In genomic region chr7:127511241-127511640, GRCm38 (mm10) we compare ENCODE assay signal across 7 mouse cellular contexts. TPM values are rescaled to one million over a fixed set of nuclear protein-coding genes. Genes with fewer than 3 reads are reported as not detected.
DNase-seq lines count a peak whose midpoint lies in the region; ATAC-seq lines count a peak whose summit lies in the region.

No protein-coding gene starts in this region.

- ATAC-seq in neural tube, embryonic 11.5 days (ENCODE audit: insufficient read depth, low FRiP score, low TSS enrichment) = no peak
- no peak for ATAC-seq in intestine, embryonic 15.5 days
- no peak for ATAC-seq in megakaryocyte-erythroid progenitor cell, adult 5-6 weeks (replicated peaks; ENCODE audit: low FRiP score, low TSS enrichment, poor library complexity, severe bottlenecking)

- no peaks in the 10 kb centered on the region for H3K9me3 ChIP-seq in neural tube, embryonic 11.5 days (ENCODE audit: control insufficient read depth, low read length)
- H3K9me3 ChIP-seq in embryonic facial prominence, embryonic 10.5 days = no peaks in the 10 kb centered on the region
- H3K9me3 ChIP-seq in intestine, embryonic 15.5 days = no peaks in the 10 kb centered on the region

- no peak for DNase-seq in neural tube, embryonic 11.5 days (ENCODE audit: low spot score)
- DNase-seq in neural tube, embryonic 10.5 days (ENCODE audit: extremely low spot score, low spot score) = no peak
- peak; percentile 20 for DNase-seq in embryonic facial prominence, embryonic 10.5 days (ENCODE audit: low spot score)
- DNase-seq in lung, postnatal 10 days = peak; percentile 28
- DNase-seq in left cerebral cortex, adult 8-10 months (ENCODE audit: low spot score in 2 of 2) = no peak

- H3K27ac ChIP-seq in neural tube, embryonic 11.5 days (ENCODE audit: low read depth, low read length) = no peak overlapping the region
- peak overlapping the region; percentile 99 for H3K27ac ChIP-seq in embryonic facial prominence, embryonic 10.5 days (replicated peaks)
- peak overlapping the region; percentile 96 for H3K27ac ChIP-seq in intestine, embryonic 15.5 days

- peak overlapping the region; percentile 89 for H3K9ac ChIP-seq in neural tube, embryonic 11.5 days (ENCODE audit: low read length)
- peak overlapping the region; percentile 92; the same call in 1 of the 2 replicates for H3K9ac ChIP-seq in intestine, embryonic 15.5 days

- peak overlapping the region; percentile 82 for H3K4me3 ChIP-seq in neural tube, embryonic 11.5 days (ENCODE audit: low read depth, low read length)
- peak overlapping the region; percentile 82 for H3K4me3 ChIP-seq in embryonic facial prominence, embryonic 10.5 days
- H3K4me3 ChIP-seq in intestine, embryonic 15.5 days (replicated peaks) = peak overlapping the region; percentile 74

- H3K4me1 ChIP-seq in neural tube, embryonic 11.5 days (ENCODE audit: control insufficient read depth, insufficient read depth, low read length) = peaks cover 7% of the 10 kb centered on the region; the same call in 1 of the 2 replicates
- peaks cover 28% of the 10 kb centered on the region for H3K4me1 ChIP-seq in embryonic facial prominence, embryonic 10.5 days
- H3K4me1 ChIP-seq in intestine, embryonic 15.5 days (replicated peaks) = peaks cover 8% of the 10 kb centered on the region; the same call in 1 of the 2 replicates

- no peaks in the 10 kb centered on the region for H3K27me3 ChIP-seq in neural tube, embryonic 11.5 days (ENCODE audit: control insufficient read depth, insufficient read depth, low read length)
- H3K27me3 ChIP-seq in embryonic facial prominence, embryonic 10.5 days (replicated peaks; ENCODE audit: low read depth, poor library complexity, severe bottlenecking) = no peaks in the 10 kb centered on the region
- no peaks in the 10 kb centered on the region for H3K27me3 ChIP-seq in intestine, embryonic 15.5 days (replicated peaks)

- 43% methylated on average over 8 of the region's 8 CpGs for WGBS in neural tube, embryonic 11.5 days
- 37% methylated on average over 8 of the region's 8 CpGs for WGBS in embryonic facial prominence, embryonic 10.5 days
- WGBS in intestine, embryonic 15.5 days = 32% methylated on average over 8 of the region's 8 CpGs

- H3K4me2 ChIP-seq in neural tube, embryonic 11.5 days (ENCODE audit: low read depth) = peak overlapping the region; percentile 38
- peak overlapping the region; percentile 61 for H3K4me2 ChIP-seq in intestine, embryonic 15.5 days (replicated peaks)

- H3K36me3 ChIP-seq in neural tube, embryonic 11.5 days (ENCODE audit: control insufficient read depth, insufficient read depth, low read length) = 0 out of 2 replicates have a peak, but pooled peaks cover 2% of the 10 kb centered on the region
- H3K36me3 ChIP-seq in embryonic facial prominence, embryonic 10.5 days (replicated peaks) = peaks cover 28% of the 10 kb centered on the region
- H3K36me3 ChIP-seq in intestine, embryonic 15.5 days = peaks cover 8% of the 10 kb centered on the region; the same call in 1 of the 2 replicates

RNA-seq across cellular contexts. Expression of gene Srcap, which starts 0.5 kb away (rescaled TPM):
- 58.3 and 66.0 TPM in 2 replicates for polyA plus RNA-seq in neural tube, embryonic 11.5 days (2014; fragmentation: Nextera tagmentation; extraction: Ambion mirVana)
- polyA plus RNA-seq in embryonic facial prominence, embryonic 10.5 days (2016; fragmentation: Nextera tagmentation; extraction: Ambion mirVana) = 55.8 and 62.8 TPM in 2 replicates
- polyA plus RNA-seq in intestine, embryonic 15.5 days (2015; fragmentation: Nextera tagmentation; extraction: Ambion mirVana) = 37.6 and 37.9 TPM in 2 replicates
- 126 and 170 TPM in 2 replicates for total RNA-seq in megakaryocyte-erythroid progenitor cell, adult 5-6 weeks (2014; fragmentation: Nextera tagmentation)
- total RNA-seq in megakaryocyte-erythroid progenitor cell, adult 5-6 weeks (2017) = 21.9 and 22.7 TPM in 2 replicates
- total RNA-seq in left cerebral cortex, adult 8-10 months (2022) = 100 to 1,000 TPM; 112 to 117 (median 115) TPM

RNA-seq across cellular contexts. Expression of gene Gm42715, which starts 8.1 kb away (rescaled TPM):
- 18.4 TPM in 2 replicates for polyA plus RNA-seq in neural tube, embryonic 11.5 days (2014; fragmentation: Nextera tagmentation; extraction: Ambion mirVana)
- 16.6 and 17.8 TPM in 2 replicates for polyA plus RNA-seq in embryonic facial prominence, embryonic 10.5 days (2016; fragmentation: Nextera tagmentation; extraction: Ambion mirVana)
- 11.5 and 12.3 TPM in 2 replicates for polyA plus RNA-seq in intestine, embryonic 15.5 days (2015; fragmentation: Nextera tagmentation; extraction: Ambion mirVana)
- total RNA-seq in megakaryocyte-erythroid progenitor cell, adult 5-6 weeks (2014; fragmentation: Nextera tagmentation) = 30.3 and 58.3 TPM in 2 replicates
- total RNA-seq in megakaryocyte-erythroid progenitor cell, adult 5-6 weeks (2017) = 7.4 and 8.8 TPM in 2 replicates
- total RNA-seq in left cerebral cortex, adult 8-10 months (2022) = 10 to 100 TPM; 11.1 to 12.3 (median 11.5) TPM

RNA-seq across cellular contexts. Expression of gene Fbrs, which starts 32.2 kb away (rescaled TPM):
- 15.4 and 17.1 TPM in 2 replicates for polyA plus RNA-seq in neural tube, embryonic 11.5 days (2014; fragmentation: Nextera tagmentation; extraction: Ambion mirVana)
- 8.6 and 9.0 TPM in 2 replicates for polyA plus RNA-seq in embryonic facial prominence, embryonic 10.5 days (2016; fragmentation: Nextera tagmentation; extraction: Ambion mirVana)
- polyA plus RNA-seq in intestine, embryonic 15.5 days (2015; fragmentation: Nextera tagmentation; extraction: Ambion mirVana) = 8.9 and 9.2 TPM in 2 replicates
- 86.2 and 111 TPM in 2 replicates for total RNA-seq in megakaryocyte-erythroid progenitor cell, adult 5-6 weeks (2014; fragmentation: Nextera tagmentation)
- 11.8 and 17.7 TPM in 2 replicates for total RNA-seq in megakaryocyte-erythroid progenitor cell, adult 5-6 weeks (2017)
- total RNA-seq in left cerebral cortex, adult 8-10 months (2022) = 10 to 100 TPM; 47.1 to 55.2 (median 51.7) TPM

RNA-seq across cellular contexts. Expression of gene Tmem265, which starts 49.9 kb away (rescaled TPM):
- 6.9 and 9.2 TPM in 2 replicates for polyA plus RNA-seq in neural tube, embryonic 11.5 days (2014; fragmentation: Nextera tagmentation; extraction: Ambion mirVana)
- 5.1 and 7.3 TPM in 2 replicates for polyA plus RNA-seq in embryonic facial prominence, embryonic 10.5 days (2016; fragmentation: Nextera tagmentation; extraction: Ambion mirVana)
- polyA plus RNA-seq in intestine, embryonic 15.5 days (2015; fragmentation: Nextera tagmentation; extraction: Ambion mirVana) = 5.5 and 5.6 TPM in 2 replicates
- total RNA-seq in megakaryocyte-erythroid progenitor cell, adult 5-6 weeks (2014; fragmentation: Nextera tagmentation) = not detected in 2 replicates
- 3.4 TPM in 1 of 2 replicates, not detected in the other for total RNA-seq in megakaryocyte-erythroid progenitor cell, adult 5-6 weeks (2017)
- 1 to 10 TPM in 2 of 4 experiments, under 1 TPM in 1, not detected in 1; 1.00 to 1.3 (median 1.0) TPM for total RNA-seq in left cerebral cortex, adult 8-10 months (2022)

RNA-seq across cellular contexts. Expression of gene Prr14, which starts 51.8 kb away (rescaled TPM):
- polyA plus RNA-seq in neural tube, embryonic 11.5 days (2014; fragmentation: Nextera tagmentation; extraction: Ambion mirVana) = 55.5 and 71.8 TPM in 2 replicates
- polyA plus RNA-seq in embryonic facial prominence, embryonic 10.5 days (2016; fragmentation: Nextera tagmentation; extraction: Ambion mirVana) = 46.3 and 47.9 TPM in 2 replicates
- 36.0 and 37.4 TPM in 2 replicates for polyA plus RNA-seq in intestine, embryonic 15.5 days (2015; fragmentation: Nextera tagmentation; extraction: Ambion mirVana)
- total RNA-seq in megakaryocyte-erythroid progenitor cell, adult 5-6 weeks (2014; fragmentation: Nextera tagmentation) = 76.2 and 109 TPM in 2 replicates
- total RNA-seq in megakaryocyte-erythroid progenitor cell, adult 5-6 weeks (2017) = 33.1 and 34.2 TPM in 2 replicates
- total RNA-seq in left cerebral cortex, adult 8-10 months (2022) = 10 to 100 TPM; 29.6 to 35.2 (median 30.4) TPM

Comparison
In these comparisons a context has a peak if more than half of its experiments do, and no peak if none do; other contexts are left out.
1. DNase-seq: peak in embryonic facial prominence, embryonic 10.5 days (single experiment) and lung, postnatal 10 days (single experiment); none in neural tube, embryonic 11.5 days (single experiment), neural tube, embryonic 10.5 days (single experiment) and left cerebral cortex, adult 8-10 months (0 of 2).
2. Peak in every context shown above with its lines, with median percentiles within 50 percentile points of each other: H3K4me3 ChIP-seq.